Mouse (Mus musculus) stomach, embryonic 14.5 days (tissue): ENCODE data around the gene Gm12185. TPM values are rescaled to one million over a fixed set of nuclear protein-coding genes. Genes with fewer than 3 reads are reported as not detected.
"Not testable (repeated sequence)": the region's sequence is repeated elsewhere in the genome, so short reads cannot be mapped to it uniquely, and the experiment has no call there.

Experiments used
- ATAC-seq: fragments of 200-750 bp; cut with Nextera tagmentation; 2 replicates; pipeline ENCODE4 v1.8.0; 2017; ENCODE audit warnings: low read depth, moderate TSS enrichment; ENCODE audit not compliant: insufficient number of reproducible peaks, insufficient read depth, low FRiP score
- H3K27ac ChIP-seq: fragments of 300-500 bp; sonication (generic); 2 replicates; pipeline ENCODE4 v1.5.1; 2014; ENCODE audit warnings: mild to moderate bottlenecking, low read length, moderate library complexity, mixed read lengths
- H3K27me3 ChIP-seq: fragments of 300-500 bp; sonication (generic); 2 replicates; pipeline ENCODE4 v1.6.1; 2014; ENCODE audit warnings: low read length, control low read depth, mixed read lengths; ENCODE audit not compliant: control insufficient read depth, insufficient read depth
- H3K36me3 ChIP-seq: fragments of 300-500 bp; sonication (generic); 2 replicates; pipeline ENCODE4 v1.6.1; 2014; ENCODE audit warnings: mild to moderate bottlenecking, control low read depth, low read length, moderate library complexity, mixed read lengths; ENCODE audit not compliant: control insufficient read depth, insufficient read depth
- H3K4me1 ChIP-seq: fragments of 300-500 bp; sonication (generic); 2 replicates; pipeline ENCODE4 v1.6.1; 2014; ENCODE audit warnings: low read length, control low read depth, mixed read lengths; ENCODE audit not compliant: control insufficient read depth, insufficient read depth
- H3K4me2 ChIP-seq: fragments of 300-500 bp; sonication (generic); replicated peaks from 2 replicates; pipeline ENCODE4 v1.6.1; 2014; ENCODE audit warnings: low read depth, low read length, control low read depth
- H3K4me3 ChIP-seq: fragments of 300-500 bp; sonication (generic); 2 replicates; pipeline ENCODE4 v1.5.1; 2014; ENCODE audit warnings: low read depth, low read length, control low read depth
- H3K9ac ChIP-seq: fragments of 300-500 bp; sonication (generic); replicated peaks from 2 replicates; pipeline ENCODE4 v1.6.1; 2014; ENCODE audit warnings: low read depth, mild to moderate bottlenecking, control low read depth, low read length, moderate library complexity, mixed read lengths
- H3K9me3 ChIP-seq: fragments of 300-500 bp; sonication (generic); 2 replicates; pipeline ENCODE4 v1.6.1; 2016; ENCODE audit warnings: low read depth, low read length, control low read depth; ENCODE audit not compliant: control insufficient read depth
- WGBS: fragments of 180-500 bp; shearing (Covaris S2); extraction: QIAGEN DNeasy Blood & Tissue Kit; methylation state at CpG from one replicate; pipeline ENCODE4 v1.1.7; 2014; 5-methylcytosine and 5-hydroxymethylcytosine counted together
- polyA plus RNA-seq: library from polyadenylated mRNA; unstranded; fragments of >200 nt; fragmentation: Nextera tagmentation; extraction: Ambion mirVana; gene quantifications from 2 replicates; pipeline ENCODE4 v1.2.1, GENCODE M21; 2014

The Gm12185 gene
- polyA plus RNA-seq, 1 experiment from 2014 or later: not detected

- not testable (repeated sequence) for H3K4me3 ChIP-seq, H3K27ac ChIP-seq, H3K27me3 ChIP-seq, H3K9ac ChIP-seq, H3K9me3 ChIP-seq, H3K36me3 ChIP-seq, ATAC-seq, H3K4me2 ChIP-seq, H3K4me1 ChIP-seq
- WGBS: no CpG with 5 or more reads among the region's 3 CpGs
These were observed 9.2 kb downstream of the Gm12185 start for GRCm38 (mm10) chr11:48982848-48983247.

GRCm38 (mm10) chr11:48980052-48980451 lies 12.0 kb downstream of the Gm12185 start:
- H3K9me3 ChIP-seq: not testable (repeated sequence)

GRCm38 (mm10) chr11:48979251-48979650 lies 12.8 kb downstream of the Gm12185 start, which contains the start of gene 9930111J21Rik1:
Gene 9930111J21Rik1 (minus strand): TSS chr11:48979398.
- not testable (repeated sequence) for H3K9me3 ChIP-seq, H3K4me3 ChIP-seq, H3K4me2 ChIP-seq, H3K27ac ChIP-seq, H3K9ac ChIP-seq, ATAC-seq, H3K36me3 ChIP-seq, H3K27me3 ChIP-seq, H3K4me1 ChIP-seq
- WGBS: no CpG with 5 or more reads among the region's 3 CpGs

More at GRCm38 (mm10) chr11:48980052-48980451, 12.0 kb downstream of the Gm12185 start:
- not testable (repeated sequence) for H3K36me3 ChIP-seq, H3K4me2 ChIP-seq, ATAC-seq, H3K27me3 ChIP-seq, H3K4me1 ChIP-seq, H3K9ac ChIP-seq, H3K27ac ChIP-seq, H3K4me3 ChIP-seq
- WGBS: no CpG with 5 or more reads among the region's 5 CpGs

GRCm38 (mm10) chr11:48978240-48978939 lies 13.6 kb downstream of the Gm12185 start, which contains the start of gene Olfr56:
Gene Olfr56 (plus strand): TSS chr11:48978889.
- H3K9ac ChIP-seq, H3K4me3 ChIP-seq, ATAC-seq, H3K36me3 ChIP-seq, H3K27me3 ChIP-seq, H3K9me3 ChIP-seq, H3K4me2 ChIP-seq, H3K4me1 ChIP-seq, H3K27ac ChIP-seq: not testable (repeated sequence)
- no CpG with 5 or more reads among the region's 1 CpGs for WGBS

- WGBS: no CpG with 5 or more reads among the region's 1 CpGs
- not testable (repeated sequence) for ATAC-seq, H3K4me1 ChIP-seq, H3K27ac ChIP-seq, H3K36me3 ChIP-seq, H3K4me3 ChIP-seq, H3K27me3 ChIP-seq, H3K4me2 ChIP-seq, H3K9me3 ChIP-seq, H3K9ac ChIP-seq
These were observed 17.3 kb downstream of the Gm12185 start for GRCm38 (mm10) chr11:48974686-48975085.

GRCm38 (mm10) chr11:48946090-48946489 lies 45.9 kb downstream of the Gm12185 start, which contains the start of gene Psme2b:
Gene Psme2b (minus strand): TSS chr11:48946190.
- not testable (repeated sequence) for H3K4me2 ChIP-seq, H3K27me3 ChIP-seq, H3K36me3 ChIP-seq, H3K4me1 ChIP-seq, H3K9me3 ChIP-seq, H3K4me3 ChIP-seq, H3K27ac ChIP-seq, ATAC-seq, H3K9ac ChIP-seq
- WGBS: 83% methylated on average over 6 of the region's 6 CpGs

GRCm38 (mm10) chr11:48939286-48939685 lies 52.7 kb downstream of the Gm12185 start:
- not testable (repeated sequence) for H3K9me3 ChIP-seq, H3K27ac ChIP-seq, H3K27me3 ChIP-seq, H3K4me3 ChIP-seq, H3K4me1 ChIP-seq, H3K4me2 ChIP-seq, H3K36me3 ChIP-seq, H3K9ac ChIP-seq, ATAC-seq

- no CpG with 5 or more reads among the region's 3 CpGs for WGBS
- not testable (repeated sequence) for H3K27me3 ChIP-seq, H3K9ac ChIP-seq, H3K4me1 ChIP-seq, H3K27ac ChIP-seq, ATAC-seq, H3K36me3 ChIP-seq, H3K4me3 ChIP-seq, H3K4me2 ChIP-seq, H3K9me3 ChIP-seq
These were observed 56.7 kb downstream of the Gm12185 start for GRCm38 (mm10) chr11:48935291-48935690.

- H3K27me3 ChIP-seq, H3K9me3 ChIP-seq, H3K9ac ChIP-seq, H3K4me3 ChIP-seq, H3K36me3 ChIP-seq, H3K4me1 ChIP-seq, H3K4me2 ChIP-seq, ATAC-seq, H3K27ac ChIP-seq: not testable (repeated sequence)
- WGBS: 50% methylated on average over 1 of the region's 1 CpGs
These were observed 58.1 kb downstream of the Gm12185 start for GRCm38 (mm10) chr11:48933923-48934322.
